ENCODE assay signal across 1 mouse cellular context in the genomic region with DNA sequence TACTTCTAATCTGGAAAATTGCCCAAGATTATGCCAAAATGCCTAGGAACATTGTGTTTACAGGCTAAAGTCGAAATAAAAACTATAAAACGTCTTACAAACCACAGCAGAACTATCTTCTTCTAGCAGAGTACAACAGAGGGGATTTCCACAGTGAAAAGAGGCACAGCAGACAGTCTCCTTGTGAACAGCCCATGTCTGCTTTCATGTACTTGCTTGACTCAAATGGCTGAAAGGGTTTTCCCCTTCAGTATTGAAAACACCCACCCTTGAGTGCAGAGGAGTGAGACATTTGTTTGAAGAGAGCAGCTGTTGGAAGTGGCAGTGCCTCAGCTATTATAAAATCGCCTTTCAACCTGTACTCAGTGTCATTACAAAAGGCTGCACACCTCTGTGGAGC.
A peak's percentile ranks its signal among the peaks of the same experiment; 100 is the strongest.
TF ChIP-seq lines count a peak whose summit lies in the region.

No protein-coding gene starts in this region.

TF ChIP-seq in CH12.LX, 34 proteins besides CTCF, POLR2A, EP300 and RAD21 (continued from another document):
- TF ChIP-seq NRF1 (IDR thresholded peaks at IDR 0.05; ENCODE audit: low read depth, low read length) (no peak), JUND (conservative IDR thresholded peaks at IDR 0.05; ENCODE audit: low read depth, low read length) (no peak; the same call in 1 of the 2 replicates), UBTF (IDR thresholded peaks at IDR 0.05; ENCODE audit: low read depth, low read length) (no peak), RCOR1 (conservative IDR thresholded peaks at IDR 0.05; ENCODE audit: low read depth, low read length) (no peak), BHLHE40 (IDR thresholded peaks at IDR 0.05; ENCODE audit: low read depth, low read length) (peak; percentile 34; the same call in 1 of the 2 replicates), CHD1 (IDR thresholded peaks at IDR 0.05; ENCODE audit: low read depth, low read length) (no peak), MAZ (IDR thresholded peaks at IDR 0.05; ENCODE audit: low read depth, low read length) (no peak), TBP (conservative IDR thresholded peaks at IDR 0.05; ENCODE audit: low read depth, low read length) (peak; percentile 32; the same call in 1 of the 2 replicates), JUN (IDR thresholded peaks at IDR 0.05; ENCODE audit: insufficient read depth, low read depth, low read length) (no peak), USF2 (conservative IDR thresholded peaks at IDR 0.05; ENCODE audit: low read depth, low read length) (no peak), MEF2A (IDR thresholded peaks at IDR 0.05; ENCODE audit: borderline replicate concordance, low read depth, low read length) (0 out of 2 replicates have a peak, but pooled peaks have one; percentile 23), ZNF384 (IDR thresholded peaks at IDR 0.05; ENCODE audit: low read depth, low read length) (no peak; the same call in 1 of the 2 replicates), ELF1 (IDR thresholded peaks at IDR 0.05; ENCODE audit: low read depth, low read length) (no peak), ZC3H11A (IDR thresholded peaks at IDR 0.05; ENCODE audit: low read depth, low read length) (no peak), MAX (IDR thresholded peaks at IDR 0.05; ENCODE audit: low read length) (no peak), SIN3A (IDR thresholded peaks at IDR 0.05; ENCODE audit: low read length) (no peak), USF1 (IDR thresholded peaks at IDR 0.05; ENCODE audit: low read depth, low read length) (no peak)
